Mouse (Mus musculus): ENCODE measurements at regions not wholly inside any gene's neighbourhood (a gene's known extent, or its start where the extent isn't known, plus 50 kb on each side); places are given as distances from the start of the nearest gene placed in this dataset.

DNA sequence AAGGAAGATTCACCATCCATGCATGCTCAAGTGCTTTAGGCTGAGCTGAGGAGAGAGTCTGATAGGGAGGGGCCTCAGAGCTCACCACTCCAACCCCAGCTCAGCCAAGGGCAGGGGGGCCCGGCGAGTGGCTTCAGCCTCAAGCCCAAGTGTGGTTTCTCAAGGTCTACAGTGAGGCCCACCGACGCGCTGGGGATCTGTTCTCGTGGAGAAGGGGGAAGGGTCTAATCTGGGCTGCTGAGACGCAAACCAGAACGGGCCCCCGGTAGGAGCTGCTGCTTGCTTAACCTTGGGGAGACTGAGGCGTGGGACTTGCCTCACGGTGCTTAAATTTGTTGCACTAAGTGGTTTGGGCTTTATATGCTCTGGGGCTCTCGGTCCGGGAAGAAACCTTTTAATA lies 70.9 kb downstream of the Asb1 start:
- no peak for DNase-seq
- intact Hi-C loops (cut with DNase I; ENCODE audit: low total_unique reads), result no loop called here

DNA sequence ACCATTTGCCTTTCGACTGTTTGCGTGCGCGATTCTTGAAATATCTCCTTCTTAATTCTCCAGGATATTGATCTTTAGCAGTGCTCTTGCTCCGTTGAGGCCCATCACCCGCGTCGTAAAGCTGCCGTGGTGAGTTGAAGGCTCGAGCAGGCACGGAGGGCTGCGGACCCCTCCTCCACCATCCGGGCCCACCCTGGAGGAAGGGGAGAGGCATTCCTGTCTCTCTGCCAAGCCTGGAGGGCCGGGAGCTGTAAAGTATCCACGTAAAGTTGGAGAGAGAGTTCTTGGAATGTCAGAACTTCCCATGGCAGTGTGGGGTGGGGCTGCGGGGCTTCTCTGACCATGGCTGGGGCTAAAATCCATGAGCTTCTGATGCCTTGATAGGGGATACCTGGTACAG lies 71.3 kb downstream of the Asb1 start:
- intact Hi-C loops (cut with DNase I; ENCODE audit: low total_unique reads), result no loop called here
- DNase-seq, result no peak

DNA sequence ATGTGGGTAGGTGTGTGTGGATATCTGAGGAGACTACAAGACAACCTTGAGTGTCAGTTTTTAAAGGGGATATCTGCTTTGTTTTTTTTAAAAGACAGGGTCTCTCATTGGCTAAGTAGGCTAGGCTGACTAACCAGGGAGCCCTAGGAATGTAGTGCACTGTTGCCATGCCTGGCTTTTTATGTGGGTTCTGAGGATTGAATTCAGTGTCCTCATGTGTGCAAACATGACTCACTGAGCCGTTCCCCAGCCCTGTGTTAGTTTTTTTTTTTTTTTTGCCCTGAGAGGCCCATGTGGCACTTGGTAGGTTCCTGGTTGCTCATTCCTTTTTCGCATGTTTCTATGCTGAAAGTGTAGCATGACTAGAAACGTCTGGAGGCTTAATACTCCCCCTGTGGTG lies 72.6 kb downstream of the Asb1 start:
- no peak for DNase-seq
- intact Hi-C loops (cut with DNase I; ENCODE audit: low total_unique reads), result no loop called here

DNA sequence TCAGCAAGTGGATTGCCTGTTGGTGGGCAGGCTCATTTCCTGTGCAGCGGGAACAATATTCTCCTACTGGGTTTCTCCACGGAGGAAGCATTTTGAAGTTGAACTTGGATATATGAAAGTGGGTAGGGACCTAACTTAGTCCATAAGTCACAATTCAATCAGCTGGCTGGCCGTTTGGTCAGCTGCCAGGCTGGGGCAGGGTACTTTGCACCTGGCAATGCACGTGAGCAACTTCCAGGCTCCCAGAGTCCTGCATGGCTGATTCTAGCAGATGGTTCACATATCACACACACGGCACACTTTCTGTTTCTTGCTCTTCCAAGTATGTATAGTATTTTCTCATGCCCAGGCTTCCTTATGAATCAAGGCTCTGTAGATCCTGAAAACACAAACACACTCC lies 75.1 kb downstream of the Asb1 start:
- no peak for DNase-seq
- intact Hi-C loops (cut with DNase I; ENCODE audit: low total_unique reads), result no loop called here

DNA sequence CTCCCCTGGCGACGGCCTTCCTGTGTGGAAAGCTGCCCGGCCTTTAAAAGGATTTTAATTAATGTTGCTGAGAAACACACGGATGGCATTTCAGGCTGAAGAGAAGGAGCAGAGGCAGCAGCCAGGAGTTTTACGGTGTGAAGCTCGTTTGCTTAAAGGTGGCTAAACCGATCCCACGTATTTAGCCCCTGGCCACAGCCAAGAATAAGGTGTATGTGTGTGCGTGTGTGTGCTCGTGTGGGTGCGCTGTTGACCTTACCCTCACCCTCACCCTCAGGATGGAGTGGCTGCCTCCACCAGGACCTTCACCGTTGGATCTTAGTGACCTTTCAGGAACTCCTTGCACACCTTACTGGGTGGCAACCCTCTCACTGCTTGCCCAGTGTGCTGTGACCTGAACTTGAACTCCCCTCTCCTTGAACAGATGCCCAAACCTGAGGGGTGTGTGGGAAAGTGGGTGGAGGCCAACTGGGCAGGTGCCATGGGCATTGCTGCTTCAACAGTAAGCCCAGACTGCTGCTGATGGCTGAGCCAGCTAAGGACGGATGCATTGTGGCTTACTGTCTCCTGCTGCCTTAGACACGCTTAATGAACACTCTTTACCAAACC lies 78.3 kb downstream of the Asb1 start:
- intact Hi-C loops (cut with DNase I; ENCODE audit: low total_unique reads), result no loop called here
- DNase-seq, result no peak

DNA sequence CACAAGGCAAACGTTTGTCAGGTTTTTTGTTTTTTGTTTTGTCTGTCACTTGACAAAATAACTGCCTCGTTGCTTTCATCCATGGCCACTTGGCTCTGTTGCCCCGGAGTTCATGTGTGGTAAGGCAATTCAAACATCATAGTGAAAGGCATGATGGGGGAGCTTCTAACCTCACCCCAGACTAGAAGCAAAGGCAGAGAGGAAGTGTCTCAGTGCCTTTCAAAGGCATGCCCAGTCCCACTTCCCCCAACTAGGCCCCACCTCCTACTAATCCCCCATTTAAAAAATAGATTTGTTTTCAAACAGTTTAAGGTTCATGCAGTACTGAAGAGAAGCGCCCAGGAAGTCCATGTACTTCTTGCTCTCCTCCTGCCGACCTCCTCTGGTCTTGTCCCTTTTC lies 80.8 kb downstream of the Asb1 start:
- intact Hi-C loops (cut with DNase I; ENCODE audit: low total_unique reads), result no loop called here
- DNase-seq, result no peak

DNA sequence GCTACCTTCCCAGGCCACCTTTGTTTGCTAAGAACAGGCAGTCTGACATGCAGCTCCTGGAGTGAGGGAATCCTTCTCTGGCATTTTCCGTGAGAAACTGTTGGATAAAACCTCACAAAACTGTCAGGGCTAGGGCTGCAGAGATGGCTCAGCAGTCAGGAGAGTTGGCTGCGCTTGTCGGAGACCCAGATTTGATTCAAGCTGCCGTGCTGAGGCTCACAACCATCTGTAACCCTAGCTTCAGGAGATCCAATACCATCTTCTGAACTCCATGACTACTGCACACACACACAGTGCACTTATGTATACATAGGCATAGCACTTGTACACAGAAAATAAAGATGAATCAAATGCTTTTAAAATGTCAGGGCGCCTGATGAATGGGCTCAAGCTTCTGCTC lies 82.5 kb downstream of the Asb1 start:
- DNase-seq, result no peak
- intact Hi-C loops (cut with DNase I; ENCODE audit: low total_unique reads), result no loop called here

DNA sequence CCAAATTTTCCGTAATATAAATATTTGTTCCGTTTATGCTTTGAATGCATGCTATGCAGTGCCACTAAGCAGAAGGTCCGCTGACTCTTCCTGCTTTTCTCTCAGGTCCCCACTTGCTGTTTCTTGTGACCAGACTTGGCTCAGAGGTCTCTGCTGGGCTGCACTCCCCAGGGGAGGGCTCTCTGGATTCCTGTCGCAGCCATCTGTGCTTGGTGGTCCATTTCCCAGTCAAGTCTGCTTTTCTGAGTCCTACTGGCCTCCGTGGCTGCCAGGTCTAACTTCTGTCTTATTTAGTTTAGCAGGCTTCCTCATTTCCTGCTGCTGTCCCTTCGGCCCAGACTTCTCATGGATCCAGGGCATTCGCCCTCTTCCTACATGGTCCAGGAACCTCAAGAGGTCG lies 83.7 kb downstream of the Asb1 start:
- intact Hi-C loops (cut with DNase I; ENCODE audit: low total_unique reads), result no loop called here
- DNase-seq, result no peak

DNA sequence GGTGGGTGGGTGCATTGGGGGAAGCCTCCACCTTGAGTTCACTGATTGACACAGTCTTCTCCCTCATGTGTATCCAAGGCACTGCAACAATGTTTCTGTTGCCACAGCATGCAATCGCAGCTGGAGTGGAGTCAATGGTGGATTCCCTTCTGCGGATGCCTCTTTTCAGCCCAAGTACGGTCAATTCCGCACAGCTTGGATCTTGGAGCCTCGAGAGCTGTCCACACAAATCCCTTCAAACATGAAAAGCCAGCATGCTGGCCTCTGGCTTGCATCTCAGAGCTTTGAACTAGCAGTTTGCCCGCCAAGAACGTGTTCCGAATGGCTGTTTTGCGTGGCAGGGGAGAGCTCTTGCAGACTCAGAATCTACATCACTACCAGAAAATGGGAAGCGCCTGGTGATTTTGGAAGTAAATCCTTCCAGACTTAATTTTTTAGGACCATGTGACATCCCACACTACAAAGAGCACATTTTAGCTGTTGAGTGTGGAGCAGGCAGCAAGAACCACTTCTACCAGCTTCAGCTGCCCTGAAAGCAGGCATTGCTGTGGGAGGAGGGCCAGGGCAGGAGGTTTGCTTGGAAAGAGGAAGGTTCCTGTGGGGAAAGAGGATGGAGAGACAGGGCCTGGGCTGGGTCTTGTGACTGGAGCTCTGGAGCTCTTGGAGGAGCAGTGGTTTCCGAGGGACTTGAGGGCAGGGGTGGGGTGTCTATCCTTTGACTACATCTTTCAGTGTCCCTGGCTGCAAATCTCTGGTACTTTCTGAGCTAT lies 84.4 kb downstream of the Asb1 start:
- DNase-seq, result no peak
- intact Hi-C loops (cut with DNase I; ENCODE audit: low total_unique reads), result no loop called here

DNA sequence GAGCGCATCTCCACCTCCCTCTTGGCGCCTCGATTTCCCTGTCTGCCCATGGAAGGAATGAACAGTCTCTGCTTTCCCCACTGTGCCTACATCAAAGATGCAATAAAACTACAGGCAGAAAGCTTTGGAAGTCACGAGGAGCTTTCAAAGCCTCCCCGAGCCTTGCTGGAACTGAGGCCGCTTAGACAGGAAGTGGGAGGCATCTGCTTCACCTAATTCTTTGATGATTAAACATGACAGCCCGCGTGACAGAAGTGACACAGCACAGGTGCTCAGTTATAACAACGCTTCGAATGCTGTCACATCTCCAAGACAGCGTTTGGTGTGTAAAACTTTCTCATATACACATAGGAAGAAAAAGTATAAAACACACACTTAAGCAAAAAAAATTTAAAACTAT lies 85.7 kb downstream of the Asb1 start:
- intact Hi-C loops (cut with DNase I; ENCODE audit: low total_unique reads), result no loop called here
- DNase-seq, result no peak

DNA sequence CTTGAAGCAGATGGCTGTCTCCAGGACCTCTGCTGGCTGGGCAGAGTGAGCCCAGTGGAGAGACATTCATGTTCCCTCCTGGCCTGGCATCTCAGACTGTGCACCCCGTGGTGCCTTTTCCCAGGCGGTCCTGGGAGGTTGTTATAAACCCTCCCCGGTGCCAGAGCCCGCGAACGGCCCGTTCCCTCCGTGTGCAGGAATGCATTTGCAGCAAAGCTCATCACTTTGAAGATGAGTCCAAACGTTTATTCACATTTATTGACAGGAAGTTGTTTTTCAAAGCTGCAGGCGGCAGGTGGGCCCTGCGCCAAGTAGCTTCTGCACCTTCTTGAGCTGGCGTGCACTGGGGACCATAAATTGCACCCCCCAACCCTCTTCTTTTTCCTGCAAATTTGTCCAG lies 89.9 kb downstream of the Asb1 start:
- intact Hi-C loops (cut with DNase I; ENCODE audit: low total_unique reads), result no loop called here
- DNase-seq, result no peak

DNA sequence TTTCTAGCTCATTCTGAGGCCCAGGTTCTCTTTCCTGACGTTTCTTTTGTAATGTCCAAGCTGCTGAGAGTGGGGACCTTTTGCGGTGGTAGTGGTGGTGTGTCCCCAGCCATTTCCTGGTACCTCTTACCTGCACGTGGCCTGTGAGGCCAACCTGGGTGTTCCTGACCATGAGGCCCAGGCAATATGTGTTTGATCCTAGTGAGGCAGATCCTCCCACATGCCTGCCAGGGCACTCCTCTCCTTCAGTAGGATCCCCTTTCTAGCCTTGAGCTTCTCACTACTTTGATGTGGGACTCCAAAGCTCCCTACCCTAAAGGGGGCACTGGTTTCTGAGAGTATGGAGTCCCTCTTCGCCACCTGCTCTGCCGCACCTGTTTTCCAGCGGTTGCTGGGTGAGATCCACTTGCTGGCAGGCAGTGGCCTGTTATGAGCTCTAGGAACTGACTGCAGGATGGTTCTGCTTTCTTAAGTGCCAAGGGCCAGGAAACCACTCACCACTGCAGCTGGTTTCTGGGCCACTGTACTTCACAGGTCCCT lies 90.6 kb downstream of the Asb1 start:
- no peak for DNase-seq
- intact Hi-C loops (cut with DNase I; ENCODE audit: low total_unique reads), result no loop called here

DNA sequence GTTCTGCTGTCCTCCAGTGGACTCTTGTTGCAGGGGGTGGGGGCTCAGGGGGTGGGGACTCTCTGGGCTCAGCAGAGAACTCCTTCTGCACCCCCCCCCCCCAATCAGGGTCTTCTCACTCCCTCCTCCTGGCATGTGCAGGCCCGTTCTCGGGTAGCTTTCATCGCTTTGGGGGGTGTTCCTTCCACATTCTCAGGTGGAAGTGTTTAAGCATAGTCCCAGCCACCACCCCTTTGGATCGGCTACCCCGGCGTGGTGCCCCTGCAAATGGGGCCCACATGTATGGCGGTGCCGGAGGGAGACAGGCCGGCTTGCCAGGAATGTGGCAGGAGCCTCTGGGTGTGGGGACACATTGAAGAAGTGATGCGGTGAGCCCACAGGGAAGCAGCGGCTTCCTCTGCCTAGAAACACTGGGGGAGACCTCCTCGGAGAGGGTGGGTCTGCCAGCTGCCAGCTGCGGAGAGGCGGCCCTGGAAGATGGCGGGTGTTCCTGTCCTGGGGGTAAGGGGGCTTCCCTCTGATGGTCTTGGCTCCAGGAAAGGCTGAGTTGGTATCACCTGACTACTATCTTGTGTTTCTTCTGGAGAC lies 92.7 kb downstream of the Asb1 start:
- no peak for DNase-seq
- intact Hi-C loops (cut with DNase I; ENCODE audit: low total_unique reads), result no loop called here

DNA sequence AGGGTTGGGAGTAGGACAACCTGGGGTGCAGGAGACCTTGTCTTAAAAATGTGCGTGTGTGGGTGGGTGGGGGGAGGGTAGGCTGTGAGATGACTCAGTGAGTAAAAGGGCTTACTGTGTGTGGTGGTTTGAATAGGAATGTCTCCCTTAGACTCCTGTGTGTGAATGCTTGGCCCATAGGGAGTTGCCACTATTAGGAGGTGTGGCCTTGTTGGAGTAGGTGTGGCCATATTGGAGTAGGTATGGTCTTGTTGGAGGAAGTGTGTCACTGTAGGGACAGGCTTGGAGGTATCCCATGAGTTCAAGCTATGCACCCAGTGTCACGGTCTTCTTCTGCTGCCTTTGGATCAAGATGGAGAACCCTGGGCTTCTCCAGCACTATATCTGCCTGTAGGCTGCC lies 96.2 kb downstream of the Asb1 start:
- DNase-seq, result no peak
- intact Hi-C loops (cut with DNase I; ENCODE audit: low total_unique reads), result no loop called here

DNA sequence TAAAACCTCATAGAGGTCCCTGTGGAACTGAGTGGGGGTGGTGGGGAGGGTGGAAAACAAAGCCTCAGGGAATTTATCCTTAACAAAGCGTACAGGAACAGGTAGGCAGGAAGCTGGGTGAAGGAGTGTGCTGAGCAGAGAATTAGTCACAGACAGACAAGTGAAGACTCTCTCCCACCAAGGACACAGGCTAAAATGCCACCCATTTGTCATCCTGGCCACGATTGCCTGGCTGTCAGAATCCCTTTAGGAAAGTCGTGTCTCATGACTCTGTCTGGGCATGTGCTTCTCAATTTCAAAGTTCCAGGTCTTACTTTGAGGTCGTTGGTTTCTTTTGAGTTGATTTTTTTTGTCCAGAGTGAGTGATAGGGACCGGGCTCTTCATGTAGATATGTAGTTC lies 100.2 kb downstream of the Asb1 start:
- DNase-seq, result no peak

DNA sequence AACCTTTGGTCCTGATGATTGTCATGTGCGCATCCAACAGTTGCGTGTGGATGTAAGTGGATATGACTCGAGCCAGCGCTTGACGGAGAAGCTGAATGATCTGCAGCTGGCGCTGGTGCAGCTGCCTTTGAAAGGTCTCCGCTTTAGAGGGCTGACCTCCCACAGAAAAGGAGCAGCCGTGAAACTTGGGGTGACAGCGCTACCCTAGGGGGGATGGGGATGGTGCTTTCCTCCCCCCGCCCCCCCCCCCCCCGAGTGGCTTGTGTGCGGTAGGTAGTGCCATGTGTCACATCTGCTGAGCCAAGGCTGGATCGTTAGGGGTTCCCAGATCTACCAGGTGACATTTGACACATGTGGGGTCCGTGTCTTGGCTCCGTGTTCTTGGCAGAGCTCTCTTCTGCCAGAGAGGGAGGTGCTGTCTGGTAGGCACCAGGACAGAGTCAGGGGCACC lies 118.7 kb downstream of the Asb1 start:
- intact Hi-C loops (cut with DNase I; ENCODE audit: low total_unique reads), result no loop called here
- DNase-seq, result no peak

More for the DNA sequence above, 100.2 kb downstream of the Asb1 start:
- intact Hi-C loops (cut with DNase I; ENCODE audit: low total_unique reads), result no loop called here

DNA sequence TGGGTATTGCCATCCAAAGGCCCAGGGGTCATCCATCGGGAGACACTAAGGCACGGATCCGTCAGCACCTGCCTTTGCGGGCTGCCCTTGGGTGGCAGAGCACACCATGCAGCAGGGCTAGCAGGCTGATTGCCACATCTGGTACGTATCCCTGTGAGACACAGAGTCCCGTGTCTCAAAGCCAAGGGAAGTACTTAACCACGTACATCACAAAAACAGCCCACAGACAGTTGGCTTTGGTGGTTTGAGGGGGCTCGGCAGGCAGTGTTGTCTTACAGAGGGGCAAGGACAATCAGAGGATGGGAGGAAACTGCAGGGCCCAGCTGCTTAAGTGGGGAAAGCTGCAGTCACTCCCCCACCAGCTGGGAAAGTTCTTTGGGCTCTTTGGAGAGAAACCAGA lies 119.1 kb downstream of the Asb1 start:
- DNase-seq, result no peak
- intact Hi-C loops (cut with DNase I; ENCODE audit: low total_unique reads), result no loop called here

DNA sequence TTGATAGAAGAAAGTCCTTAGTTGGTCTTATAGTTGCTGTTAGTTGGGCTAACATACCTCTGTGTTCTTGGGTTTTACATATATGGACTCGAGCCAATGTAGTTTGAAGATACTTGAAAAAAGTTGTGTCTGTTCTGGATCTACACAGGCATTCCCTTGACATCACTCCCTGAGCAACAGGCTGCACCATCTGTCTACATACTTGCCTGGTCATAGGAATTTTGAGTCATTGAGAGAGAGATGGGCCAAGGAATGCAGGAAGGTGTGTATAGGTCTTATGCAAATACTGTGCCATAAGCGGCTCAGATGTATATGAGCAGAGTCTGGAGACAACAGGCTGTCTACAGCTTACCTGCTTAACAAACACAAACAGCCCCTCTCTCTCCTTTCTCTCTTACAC lies 122.9 kb downstream of the Asb1 start:
- intact Hi-C loops (cut with DNase I; ENCODE audit: low total_unique reads), result no loop called here
- no peak for DNase-seq

DNA sequence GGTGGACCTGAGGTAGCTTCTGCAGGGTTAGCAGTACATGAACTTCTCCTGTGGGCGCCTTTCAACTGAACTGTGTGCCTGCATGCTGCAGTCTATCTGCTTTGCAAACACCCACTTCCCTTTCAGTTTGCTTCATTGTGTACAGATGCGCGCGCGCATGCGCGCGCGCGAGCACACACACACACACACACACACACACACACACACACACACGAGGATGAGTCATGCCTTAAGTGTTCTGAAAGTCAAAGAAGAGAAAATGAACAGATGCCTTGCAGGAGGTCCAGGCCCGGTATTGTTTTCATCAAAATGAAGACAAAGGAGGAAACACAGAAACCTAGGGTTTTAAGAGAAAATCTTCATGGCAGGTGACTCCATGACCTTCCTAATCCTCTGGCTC lies 124.3 kb downstream of the Asb1 start:
- intact Hi-C loops (cut with DNase I; ENCODE audit: low total_unique reads), result no loop called here
- DNase-seq, result no peak

DNA sequence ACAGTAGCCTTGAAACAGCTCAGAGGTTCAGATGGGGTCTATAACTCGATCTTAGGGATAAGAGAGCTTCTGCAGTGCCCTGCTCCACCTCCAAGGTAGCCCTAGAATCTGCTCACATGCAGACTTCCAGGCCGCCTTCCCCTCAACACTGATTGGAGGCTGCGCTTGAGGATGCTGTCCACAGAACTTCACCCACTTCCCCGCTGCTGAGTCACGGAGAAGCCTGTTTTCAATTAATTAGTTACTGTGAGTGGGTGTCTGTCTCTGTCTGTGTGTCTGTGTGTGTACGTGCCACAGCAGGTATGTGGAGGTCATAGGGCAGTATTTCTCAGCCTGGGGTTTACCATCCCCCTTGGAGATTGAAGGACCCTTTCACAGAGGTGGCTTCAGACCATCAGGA lies 128.2 kb downstream of the Asb1 start:
- DNase-seq, result no peak
- intact Hi-C loops (cut with DNase I; ENCODE audit: low total_unique reads), result no loop called here

DNA sequence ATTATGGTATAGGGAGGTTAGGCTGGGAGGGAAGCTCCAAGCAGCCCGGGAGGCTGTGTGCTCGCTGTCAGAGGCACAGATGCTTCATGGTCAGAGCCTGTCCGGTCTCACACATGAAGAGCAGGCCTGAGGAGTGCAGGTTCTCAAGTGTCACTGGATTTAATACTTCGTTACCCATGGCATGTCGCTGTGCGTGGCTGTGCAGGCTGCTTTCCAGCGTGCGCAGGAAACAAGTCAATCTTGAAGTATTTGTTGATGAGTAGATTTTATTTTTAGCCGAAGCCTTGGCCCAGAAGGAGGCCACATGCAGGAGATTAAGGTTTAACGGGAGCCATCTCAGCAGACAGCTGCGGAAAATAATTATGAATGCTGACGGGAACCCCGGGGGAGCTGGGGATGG lies 130.3 kb upstream of the Twist2 start:
- intact Hi-C loops (cut with DNase I; ENCODE audit: low total_unique reads), result no loop called here
- peak; percentile 40 for DNase-seq

Data from gastrocnemius, postnatal 14 days (tissue).